Mouse (Mus musculus) embryo, embryonic 11 days (tissue): ENCODE results near the gene D17H6S53E.

Experiments used
- DNase-seq: peaks from one replicate; pipeline ENCODE4 v3.0.0-alpha.2; 2015

D17H6S53E gene

DNA sequence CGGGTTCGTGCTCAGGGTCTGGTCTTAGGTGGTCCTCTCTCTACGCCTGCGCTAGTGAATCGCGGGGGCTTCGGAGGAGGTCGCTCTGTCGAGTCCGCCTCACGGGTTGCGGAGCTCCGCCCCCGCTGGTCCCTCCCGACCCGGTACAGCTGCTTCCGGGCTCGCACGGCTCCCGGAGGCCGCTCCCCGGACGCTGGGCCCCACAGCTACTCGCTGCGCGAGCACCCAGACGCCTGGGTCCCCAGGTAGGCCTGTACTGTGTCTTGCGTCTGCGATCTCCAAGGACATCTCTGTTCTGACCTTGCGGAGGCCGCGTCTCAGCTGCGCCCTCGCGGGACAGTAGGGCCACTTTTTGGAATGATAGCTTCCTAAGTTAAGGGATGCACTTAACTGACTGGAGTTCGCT lies at the start of gene D17H6S53E:
TSS of gene D17H6S53E (plus strand) at position 168 of the 406 bp plus-strand sequence.
- DNase-seq, result peak; percentile 88

DNA sequence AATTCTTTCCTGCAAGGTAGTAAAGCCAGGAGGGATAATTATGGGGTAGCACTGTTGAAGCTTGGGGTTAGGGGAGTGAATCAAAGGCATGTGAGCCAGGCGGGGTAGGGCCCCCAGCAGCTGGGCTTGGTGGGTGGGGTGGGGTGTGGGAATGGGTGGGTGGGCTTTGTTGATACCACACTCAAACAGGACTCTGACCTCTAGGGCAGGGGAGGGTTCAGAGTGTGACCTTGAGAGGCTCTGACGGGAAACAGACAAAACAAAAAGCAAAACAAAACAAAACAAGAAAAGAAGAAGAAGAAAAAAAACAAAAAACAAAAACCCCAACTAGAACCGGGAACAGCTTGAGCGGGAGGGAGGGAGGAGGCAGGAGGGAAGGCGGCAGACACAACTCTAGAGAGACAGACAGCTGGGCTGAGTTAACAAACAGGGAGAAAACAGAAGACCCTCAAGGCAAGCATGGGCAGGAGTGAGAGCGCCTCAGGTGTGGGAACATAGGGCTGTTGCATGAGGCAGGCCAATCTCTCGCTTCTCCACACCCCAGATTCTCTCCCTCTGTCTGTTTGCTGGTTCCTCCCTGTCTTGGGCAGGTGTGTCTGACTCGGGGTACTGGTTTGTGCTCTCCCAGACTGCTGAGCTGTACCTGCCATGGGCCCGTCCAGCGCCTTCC lies 49.5 kb upstream of the D17H6S53E start, which contains the start of gene Ly6g6e:
TSS of gene Ly6g6e (plus strand) at position 396 of the 670 bp plus-strand sequence.
- DNase-seq, result no peak

DNA sequence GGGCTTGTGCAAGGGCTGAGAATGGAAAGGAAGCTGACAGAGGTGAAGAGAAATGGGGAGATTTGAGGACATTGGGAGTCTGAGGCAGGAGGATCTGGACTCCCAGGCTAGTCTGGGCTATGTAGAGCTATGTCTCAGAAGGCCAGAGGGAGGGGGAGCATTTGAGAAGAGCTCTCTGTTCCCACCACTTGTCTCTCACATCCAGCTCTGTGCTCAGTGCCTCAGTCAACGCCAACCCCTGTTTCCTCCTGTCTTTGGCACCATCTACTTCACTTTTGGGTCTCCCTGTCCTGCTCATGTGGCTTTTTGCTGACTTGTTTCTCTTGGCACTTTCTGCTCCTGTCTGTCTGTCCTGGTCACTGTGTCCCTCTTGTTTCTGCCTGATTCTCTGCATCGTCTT lies 48.9 kb upstream of the D17H6S53E start:
- no peak for DNase-seq

DNA sequence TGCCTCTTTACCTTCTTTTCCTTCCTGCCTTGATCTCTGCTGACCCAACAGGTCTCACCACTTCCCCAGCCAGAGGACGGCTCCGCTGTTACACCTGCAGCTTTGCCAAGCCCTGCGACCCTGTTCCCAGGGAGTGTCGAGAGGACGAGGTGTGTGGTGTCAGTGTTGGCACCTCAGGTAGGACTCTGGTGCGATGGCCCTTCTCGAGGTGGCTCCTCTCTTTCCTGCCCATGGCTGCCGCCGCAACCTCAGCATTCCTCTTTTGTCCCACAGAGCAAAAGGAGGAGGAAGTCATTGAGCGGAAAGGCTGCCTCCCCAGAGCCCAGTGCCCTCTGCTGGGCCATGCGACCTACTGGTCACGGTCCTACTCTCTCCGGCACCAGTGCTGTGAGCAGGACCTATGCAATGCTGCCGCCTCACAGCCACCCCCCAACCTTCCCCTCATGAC lies 48.4 kb upstream of the D17H6S53E start, which contains the start of gene Ly6g6d:
TSS of gene Ly6g6d (minus strand) at position 280 of the 448 bp plus-strand sequence.
- peak; percentile 64 for DNase-seq

DNA sequence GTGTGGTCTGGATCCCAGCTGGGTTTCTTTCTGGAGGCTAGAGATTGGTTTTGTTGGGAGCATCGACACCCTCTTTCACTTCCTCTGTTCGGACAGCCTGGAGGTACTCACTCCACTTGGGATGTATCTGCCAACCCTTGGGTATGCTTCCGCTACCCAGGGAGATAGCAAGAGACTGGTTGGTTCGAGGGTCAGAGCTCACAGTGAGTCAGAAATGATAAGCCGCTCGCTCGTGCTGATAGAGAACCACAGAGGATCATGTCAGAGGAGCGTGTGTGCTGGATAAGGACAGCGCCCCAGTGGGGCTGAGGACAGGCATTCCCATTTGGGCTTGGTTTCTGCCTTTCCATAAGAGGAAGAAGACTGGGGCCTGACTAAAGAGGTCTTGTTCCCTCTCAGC lies 46.4 kb upstream of the D17H6S53E start:
- DNase-seq, result no peak

DNA sequence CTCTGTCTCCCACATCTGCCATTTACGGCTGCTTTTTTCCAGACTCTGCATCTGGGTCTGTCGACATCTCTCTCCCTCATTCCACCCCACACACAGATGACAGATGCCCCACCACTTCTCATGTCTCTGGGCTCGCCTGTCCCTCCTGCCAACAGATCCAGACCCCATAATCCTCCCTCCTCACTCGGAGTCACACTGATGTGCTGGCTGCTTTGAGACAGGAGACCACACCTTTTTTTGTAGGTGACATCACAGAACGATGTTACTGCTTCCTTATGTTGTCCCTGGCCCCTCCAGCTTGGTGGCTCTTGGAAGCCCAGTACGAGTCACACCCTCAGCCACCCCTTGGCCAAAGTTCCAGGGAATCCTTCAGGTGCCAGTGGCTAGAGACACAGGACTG lies 45.9 kb upstream of the D17H6S53E start:
- no peak for DNase-seq

DNA sequence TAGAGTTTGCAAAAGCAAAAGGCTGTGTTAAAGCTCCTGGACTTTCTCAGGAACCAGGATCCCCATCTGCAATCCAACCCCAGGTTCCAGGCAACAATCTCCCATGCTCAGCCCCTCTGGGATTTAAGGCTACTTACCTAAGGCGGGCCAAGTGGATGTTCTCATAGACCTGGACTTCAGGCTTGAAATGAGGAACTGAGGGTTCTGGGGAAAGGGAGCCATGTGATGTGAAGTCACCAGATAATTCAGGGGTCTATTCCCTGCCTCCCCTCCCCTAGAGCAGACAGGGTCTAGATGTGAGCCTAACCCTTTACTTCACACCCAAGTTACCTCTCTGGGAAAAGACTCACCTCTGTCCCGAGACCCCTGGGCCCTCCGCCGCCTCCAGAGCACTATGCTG lies 45.5 kb upstream of the D17H6S53E start:
- no peak for DNase-seq

DNA sequence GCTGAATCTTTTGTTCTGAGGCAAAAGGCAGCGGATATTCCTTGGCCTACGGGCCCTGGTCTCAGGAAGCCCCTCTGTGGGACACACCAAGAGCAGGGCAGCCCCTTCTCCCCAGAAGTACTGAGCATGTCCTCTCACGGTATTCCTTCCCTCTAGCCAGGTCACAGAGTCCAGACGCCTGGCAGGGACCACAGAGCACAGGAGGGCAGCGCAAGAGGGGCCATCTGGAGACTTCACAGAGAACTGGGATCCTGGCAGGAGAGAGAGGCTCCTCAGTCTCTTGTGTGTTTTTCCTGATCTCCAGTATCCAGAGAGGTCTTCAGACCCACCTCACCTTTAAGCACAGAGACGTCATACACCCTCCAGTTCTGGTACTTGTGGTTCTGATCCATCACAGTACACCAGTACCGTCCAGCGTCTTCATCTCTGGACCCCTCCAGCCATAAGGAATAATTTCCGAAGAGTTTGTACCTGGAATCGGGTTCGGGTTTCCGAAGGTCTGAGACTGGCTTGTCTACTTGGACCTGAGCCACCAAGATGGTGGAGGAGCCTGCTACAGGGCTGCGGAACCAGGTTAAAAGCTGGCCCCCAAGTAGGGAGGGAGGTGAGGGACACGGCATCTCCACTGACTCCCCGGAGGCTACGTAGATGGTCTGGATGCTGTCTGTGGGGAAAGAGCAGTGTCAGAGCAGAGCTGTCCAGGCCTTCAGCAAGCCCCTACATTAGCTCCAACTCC lies 43.2 kb upstream of the D17H6S53E start:
- no peak for DNase-seq

DNA sequence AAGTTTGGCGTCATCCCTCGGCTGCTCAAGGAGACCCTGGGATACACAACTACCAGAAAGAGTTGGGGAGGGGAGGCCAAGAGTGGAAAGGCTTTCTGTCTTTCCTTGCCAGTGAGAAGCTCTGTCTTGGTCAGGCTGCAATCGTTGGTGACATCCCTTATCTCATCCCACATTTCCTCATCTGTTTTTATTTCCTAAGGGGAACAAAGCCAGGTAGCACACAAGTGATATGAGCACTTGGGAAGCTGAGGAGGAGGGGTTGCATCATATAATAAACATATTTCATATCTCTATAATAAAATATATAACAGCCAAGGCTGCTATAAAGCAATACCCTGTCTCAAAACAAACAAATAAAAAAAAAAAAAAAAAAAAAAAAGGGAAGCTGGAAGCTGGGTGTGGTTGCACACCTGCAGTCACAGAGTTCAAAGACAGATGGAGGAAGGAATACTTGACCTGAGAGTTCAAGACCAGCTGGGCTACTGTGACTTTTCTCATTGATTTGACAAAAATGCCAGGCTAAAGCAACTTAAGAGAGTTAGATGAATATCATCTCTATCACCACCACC lies 42.2 kb upstream of the D17H6S53E start:
- DNase-seq, result no peak

DNA sequence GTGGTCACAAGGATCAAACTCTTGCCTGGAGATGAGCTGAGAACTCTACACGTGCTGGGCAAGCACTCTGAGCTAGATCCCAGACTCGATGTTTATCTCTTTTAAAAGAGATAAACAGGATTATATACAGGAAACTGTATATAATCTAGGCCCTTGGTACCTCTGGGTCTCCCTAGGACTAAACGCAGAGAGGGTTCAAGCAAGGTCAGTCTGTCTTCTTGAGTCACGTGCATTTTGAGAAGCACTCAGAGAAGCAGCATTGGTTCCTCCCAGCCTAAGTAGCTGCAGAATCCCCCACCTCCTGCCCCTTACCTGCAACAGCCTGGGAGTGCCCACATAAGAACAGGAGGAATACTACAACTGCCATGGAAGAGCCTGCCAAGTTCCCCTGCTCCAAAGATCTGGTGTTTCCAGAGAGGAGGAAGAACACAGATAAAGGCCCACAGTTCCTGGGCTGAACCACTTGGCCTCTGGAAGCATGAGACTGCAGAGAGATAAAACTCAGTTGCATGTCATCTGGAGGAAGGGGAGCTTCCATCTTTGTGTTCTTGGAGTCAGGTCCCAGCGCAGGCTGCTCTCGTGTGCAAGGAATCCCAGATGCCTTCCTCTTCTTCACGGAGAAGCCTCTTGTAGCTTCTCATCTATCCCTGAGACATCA lies 40.8 kb upstream of the D17H6S53E start, which contains the start of gene Ly6g6f:
TSS of gene Ly6g6f (minus strand) at position 403 of the 658 bp plus-strand sequence.
- no peak for DNase-seq

DNA sequence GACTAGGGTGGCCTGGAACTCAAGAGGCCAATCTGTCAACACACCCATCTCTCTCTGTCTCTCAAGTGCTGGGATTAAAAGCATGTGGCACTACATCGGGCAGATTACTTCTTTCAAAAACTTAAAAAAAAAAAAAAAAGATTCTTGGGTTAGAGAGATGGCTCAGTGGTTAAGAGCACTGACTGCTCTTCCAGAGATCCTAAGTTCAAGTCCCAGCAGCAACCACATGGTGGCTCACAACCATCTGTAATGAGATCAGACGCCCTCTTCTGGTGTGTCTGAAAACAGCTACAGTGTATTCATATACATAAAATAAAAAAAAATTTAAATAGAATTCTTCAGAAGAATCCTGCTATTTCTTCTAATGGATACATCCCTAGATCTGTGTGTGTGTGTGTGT lies 38.0 kb upstream of the D17H6S53E start:
- DNase-seq, result no peak

DNA sequence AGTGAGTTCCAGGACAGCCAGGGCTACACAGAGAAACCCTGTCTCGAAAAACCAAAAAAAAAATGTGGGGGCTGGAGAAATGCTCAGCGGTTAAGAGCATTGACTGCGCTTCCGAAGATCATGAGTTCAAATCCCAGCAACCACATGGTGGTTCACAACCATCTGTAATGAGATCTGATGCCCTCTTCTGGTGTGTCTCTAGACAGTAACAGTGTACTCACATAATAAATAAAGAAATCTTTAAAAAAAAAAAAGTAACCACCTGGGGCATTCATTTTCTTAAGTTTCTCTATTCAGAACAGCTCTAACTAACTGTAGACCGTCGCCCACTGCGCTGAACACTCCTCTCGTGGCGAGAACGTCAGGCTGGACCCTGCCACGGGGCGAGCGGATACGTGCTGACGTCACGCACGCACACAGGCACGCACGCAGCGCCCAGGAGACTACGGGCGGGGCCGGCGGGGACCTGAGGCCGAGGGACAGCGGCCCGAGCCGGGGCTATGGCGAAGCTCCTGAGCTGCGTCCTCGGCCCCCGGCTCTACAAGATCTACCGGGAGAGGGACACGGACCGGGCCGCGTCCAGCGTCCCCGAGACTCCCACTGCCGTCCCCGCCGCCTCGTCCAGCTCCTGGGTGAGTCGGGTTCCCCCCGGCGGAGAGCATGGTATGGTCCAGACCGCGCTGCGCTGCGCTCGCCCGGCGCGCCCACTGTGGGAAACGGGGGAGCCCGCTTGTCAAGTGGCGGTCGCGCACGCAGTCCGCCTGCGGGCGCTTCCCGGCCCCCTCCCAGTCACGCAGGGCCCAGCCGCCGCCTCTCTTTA lies 37.1 kb upstream of the D17H6S53E start, which contains the start of gene Abhd16a:
TSS of gene Abhd16a (plus strand) at position 439 of the 820 bp plus-strand sequence.
- DNase-seq, result peak; percentile 98

DNA sequence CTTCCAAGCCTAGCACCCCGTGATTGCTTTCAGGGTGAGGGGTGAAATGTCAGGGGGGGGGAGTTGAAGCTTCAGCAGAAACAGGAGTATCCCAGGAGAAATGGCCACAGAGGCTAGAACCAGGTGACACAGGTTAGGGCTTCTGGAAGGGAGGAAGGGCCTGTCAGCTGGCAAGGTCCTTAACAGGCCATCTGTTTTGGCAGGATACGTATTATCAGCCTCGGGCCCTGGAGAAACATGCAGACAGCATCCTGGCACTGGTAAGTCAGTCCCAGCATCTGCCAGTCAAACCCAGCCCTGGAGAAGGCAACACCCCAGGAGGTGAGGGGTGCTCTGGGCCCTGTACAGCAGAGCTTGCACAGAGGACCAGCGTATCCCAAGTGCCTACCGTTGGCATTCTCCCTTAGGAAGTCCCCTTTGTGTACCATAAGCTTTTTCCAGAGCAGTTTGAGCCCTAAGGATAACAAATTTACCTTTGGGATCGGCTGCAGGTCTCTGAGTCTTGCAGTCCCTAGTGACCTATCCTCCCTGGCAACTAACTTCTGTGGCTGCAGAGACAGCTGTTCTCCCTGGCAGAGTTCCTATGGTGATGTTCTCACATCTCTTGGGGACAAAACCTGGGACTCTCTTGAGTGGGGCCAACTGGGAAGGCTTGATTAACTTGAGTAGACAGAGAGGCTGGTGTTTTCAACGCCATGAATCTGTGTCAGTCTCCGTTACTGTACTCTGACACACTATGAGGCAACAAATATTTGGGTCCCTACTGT lies 35.8 kb upstream of the D17H6S53E start:
- no peak for DNase-seq

DNA sequence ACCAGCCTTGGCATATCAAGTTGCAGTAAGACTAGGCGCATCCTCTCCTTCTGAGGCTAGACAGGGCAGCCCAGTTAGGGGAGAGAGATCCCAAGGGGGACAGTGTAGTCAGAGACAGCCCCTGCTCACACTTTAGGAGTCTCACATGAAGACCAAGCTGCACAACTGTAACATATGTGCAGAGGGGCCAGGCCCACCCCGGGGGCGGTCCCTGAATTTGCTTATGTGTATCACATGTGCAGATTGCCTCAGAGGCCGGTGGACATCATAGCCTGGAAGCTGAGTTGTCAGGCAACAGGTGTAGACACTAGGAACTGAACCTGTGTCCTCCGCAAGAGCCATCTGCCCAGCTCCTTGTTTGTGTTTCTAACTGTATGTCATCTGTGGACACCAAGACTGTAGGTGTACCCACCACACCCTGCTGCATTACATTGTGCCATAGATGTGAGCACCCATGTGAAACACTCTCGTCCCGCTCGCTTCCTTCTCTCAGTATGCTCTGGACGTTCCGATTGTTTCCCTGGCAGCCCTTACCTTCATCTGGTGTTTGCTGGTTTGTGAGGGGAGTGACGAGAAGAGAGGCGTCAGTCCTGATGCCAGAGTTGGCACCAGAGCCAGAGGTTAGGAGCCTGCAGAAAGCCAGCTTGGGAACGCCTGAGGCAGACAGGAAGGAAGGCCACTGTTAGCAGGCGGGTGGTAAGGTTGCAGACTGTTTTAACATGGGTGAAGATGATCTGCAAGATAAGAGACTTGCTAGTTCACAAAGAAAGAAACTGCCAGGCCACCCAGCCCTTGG lies 33.6 kb upstream of the D17H6S53E start:
- no peak for DNase-seq

DNA sequence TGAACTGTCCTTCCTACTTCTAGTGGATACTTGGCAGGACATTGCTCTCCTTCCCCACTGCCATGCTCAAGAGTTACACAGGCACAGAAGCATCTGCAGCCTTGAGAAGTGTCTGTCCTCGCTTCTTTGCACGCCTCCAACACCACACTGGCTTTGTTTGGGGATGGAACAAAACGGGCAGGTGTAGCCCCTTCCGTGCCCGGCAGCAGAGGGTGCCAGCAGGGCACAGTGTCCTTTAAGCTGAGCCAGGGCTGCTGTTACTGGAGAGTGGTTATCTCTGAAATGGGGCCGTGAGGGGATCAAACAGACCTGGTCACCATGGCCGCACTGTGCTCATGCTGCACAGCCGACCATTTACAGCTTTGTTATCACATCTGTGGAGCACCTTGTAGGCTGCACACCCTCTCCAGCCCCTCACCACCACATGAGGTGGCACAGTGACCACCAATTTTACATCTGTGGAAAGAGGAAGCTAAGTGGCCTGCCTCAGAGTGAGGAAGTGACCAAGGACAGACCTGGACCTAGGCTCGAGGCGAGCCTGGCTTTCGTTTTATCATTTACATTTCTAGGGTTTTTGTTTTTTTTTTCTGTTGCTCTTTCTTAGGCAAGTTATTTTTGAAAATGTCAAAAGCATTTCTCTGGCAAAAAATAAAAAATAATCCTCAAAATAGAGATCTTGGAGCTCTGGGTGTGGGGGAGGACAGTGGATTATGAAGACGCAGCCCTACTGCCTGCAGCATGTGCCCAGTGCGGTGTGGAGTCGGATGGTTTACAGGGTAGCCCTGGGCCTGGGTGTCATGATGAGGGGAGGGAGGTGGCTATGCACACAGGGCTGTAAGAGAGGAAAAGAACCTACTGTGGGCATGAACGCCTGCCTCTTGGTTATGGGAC lies 31.5 kb upstream of the D17H6S53E start:
- DNase-seq, result no peak

DNA sequence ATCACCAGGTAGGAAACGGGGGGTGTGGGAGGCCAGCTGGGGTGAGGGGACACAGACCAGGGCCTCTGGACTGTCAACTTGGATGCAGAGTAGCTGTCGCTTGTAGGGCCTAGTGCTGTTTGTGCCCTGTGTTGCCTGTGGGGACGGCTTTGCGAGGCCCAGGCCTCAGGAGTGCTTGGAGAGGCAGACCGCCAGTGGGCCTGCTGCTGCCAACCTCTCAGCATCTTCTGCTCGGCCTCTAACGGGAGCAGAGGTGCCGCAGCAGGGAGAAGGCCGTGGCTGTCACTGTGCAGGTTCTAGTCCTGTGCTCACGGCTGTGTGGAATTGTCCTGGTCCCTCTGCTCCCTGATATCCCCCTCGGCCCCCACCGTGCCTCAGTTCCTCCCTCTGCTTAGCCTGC lies 29.6 kb upstream of the D17H6S53E start:
- DNase-seq, result no peak

DNA sequence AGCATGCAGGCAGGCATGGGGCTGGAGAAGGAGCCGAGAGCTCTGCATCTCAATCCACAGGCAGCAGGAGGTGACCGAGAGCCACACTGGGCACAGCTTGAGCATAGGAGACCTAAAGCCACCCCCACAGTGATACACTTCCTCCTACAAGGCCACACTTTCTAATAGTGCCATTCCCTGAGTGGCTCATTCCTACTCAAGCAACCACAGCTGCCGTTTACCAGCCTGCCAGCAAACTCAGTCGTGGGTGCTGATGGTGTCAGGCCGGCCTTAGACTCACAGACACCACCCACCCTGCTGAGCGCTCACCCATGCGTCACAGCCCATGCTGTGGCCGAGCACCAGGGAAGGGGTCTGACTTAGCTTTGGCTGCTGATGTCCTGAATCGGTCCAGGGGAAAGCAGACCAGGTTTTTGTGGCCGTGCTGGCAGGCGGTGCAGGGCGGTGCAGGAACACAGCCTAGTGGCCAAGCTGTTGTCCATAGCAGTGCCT lies 29.0 kb upstream of the D17H6S53E start:
- DNase-seq, result no peak

DNA sequence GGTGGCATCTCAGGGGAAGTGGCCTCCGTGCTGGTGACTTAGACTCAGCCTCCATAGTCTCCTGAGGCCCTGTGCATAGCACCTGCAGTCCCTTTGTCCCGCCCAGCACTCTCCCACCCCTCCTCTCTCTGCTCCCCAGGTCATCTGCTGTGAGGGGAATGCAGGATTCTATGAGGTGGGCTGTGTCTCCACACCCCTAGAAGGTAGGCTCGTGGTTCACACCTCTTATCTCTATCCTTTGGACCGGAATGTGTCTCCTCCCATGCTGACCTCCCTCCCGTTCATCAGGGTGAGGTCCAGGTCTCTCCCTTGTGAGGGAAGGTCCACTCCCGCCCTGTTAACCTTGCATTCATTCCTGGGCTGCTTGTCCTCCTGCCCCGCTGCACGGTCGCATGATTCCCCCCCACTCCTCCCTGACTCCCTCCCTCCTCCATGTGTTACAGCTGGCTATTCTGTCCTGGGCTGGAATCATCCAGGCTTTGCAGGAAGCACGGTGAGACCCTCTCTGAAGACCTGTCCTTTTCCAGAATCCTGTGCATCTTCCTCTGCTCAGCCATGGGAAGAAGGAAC lies 25.9 kb upstream of the D17H6S53E start:
- DNase-seq, result no peak

DNA sequence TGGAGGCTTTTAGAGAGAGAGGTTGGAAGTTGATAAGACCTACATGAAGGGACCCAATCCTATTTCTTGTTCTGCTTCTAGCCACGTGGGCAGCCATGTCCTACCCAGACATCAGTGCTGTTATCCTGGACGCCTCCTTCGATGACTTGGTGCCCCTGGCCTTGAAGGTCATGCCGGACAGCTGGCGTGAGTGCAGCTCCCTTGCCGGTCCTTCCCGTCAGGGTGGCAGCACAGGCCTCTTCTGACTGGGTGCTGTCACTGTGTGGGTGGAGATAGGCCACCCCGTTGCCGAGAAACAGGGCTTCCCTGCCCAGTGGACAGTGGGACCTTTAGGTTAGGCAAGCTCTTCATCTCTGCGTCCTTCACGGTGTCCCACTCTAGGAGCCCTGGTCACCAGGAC lies 25.0 kb upstream of the D17H6S53E start:
- DNase-seq, result no peak
